Mouse (Mus musculus) kidney, postnatal 36 days (tissue): ENCODE results near the gene Necap2.

Experiments
- DNase-seq, 2 experiments: peaks; one replicate each; pipeline ENCODE4 v3.0.0; 2021 to 2022; ENCODE audit warnings: mixed read lengths in 2 of 2

The Necap2 gene

DNA sequence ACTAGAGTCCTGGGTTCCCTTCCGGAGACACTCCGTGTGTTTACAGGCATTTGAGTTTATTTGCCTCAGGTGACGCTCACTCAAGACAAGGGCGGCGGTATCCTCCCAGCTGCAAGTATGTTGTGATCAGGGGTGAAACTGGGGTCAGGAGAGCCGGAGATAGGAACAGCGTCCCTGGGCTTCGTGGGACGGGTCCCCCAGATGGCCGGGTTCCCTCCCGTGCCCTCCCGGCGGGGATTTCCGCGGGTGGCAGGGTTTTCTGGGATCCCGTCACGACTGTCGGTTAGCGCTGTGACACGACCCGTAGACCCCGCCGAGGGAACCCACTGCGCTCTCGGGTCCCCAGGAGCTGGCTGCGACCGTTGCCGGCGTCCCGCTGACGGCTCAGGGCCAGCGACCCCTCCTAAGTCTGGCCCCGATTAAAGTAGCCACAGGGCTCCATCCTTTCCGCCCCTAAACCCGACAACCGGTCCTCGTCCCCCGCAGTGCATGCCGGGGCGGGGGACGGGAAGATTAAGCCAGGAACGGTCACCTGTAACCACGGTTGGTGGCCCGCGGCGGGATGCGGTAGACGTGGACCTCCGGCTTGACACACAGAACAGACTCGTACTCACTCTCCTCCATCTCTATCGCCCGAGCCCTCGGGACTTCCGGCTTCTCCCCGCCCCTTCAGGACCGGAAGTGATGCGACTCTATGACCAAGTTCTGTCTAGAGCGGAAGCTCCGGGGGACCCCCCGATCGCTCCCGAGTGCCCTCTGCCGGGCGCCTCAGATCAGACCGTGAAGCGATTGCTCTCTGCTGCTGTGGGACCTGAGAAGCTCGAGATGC, at the start of gene Necap2:
Necap2 (minus strand) TSS at position 677 of the 829 bp plus-strand sequence.
- DNase-seq = peak; percentile 96 to 98

DNA sequence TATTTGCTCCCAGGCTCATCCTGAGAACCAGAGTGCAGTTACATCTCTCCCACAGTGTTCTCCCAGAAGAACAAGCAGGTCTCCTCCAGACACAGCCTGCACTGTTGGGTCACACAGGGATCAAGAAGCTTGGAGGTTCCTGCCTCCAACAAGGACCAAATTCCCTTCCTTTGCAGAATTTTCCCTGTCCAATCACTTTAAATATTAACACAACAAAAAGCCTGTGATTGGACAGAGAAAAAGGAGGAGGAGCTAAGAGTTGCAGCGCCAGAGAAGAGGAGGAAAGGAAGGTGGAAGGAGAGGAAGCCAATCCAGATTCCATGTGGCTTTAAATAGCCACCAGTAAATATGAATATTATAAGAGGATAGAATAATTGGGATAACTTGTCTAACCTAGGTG, 44.9 kb upstream of the Necap2 start:
- DNase-seq = no peak

DNA sequence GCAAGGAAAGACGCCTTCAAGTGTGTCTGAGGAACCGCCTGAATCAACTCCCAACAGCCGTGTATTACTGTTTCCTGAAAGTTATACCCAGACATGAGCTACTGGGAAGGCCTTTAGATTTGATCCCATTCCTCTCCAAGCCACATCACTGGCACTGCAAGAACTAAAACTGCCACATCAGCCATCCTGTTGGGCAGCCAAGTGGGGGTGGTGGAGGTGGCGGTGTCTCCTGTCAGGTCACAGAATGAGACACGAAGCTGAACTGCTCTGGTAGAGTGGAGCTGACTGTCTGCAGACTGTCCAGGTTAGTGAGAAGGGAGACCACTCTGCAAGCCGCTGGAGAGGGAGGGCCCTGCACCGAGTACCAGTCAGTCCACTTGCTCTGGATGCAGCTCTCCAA, 44.5 kb upstream of the Necap2 start:
- DNase-seq = no peak

DNA sequence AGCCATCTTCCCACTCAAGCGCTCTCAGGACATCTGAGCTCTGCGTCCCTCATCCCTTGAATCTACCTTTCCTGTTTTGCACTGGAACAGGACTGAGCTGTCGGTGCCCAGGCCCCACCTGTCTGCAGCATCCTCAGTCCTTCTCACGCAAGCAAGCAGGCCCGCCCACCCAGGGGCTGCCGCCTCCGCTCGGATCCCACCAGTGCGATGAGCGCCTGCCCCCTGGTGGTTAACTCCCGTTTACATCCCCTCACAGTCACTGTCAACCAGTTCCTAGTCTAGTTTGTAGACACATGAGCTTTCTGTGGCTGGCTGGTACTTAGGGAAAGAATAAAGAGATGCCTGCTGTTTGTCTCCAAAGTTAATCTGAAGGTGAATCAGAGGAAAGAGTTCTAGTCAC, 42.5 kb upstream of the Necap2 start:
- DNase-seq = peak in 1 of 2 experiments; percentile 76

DNA sequence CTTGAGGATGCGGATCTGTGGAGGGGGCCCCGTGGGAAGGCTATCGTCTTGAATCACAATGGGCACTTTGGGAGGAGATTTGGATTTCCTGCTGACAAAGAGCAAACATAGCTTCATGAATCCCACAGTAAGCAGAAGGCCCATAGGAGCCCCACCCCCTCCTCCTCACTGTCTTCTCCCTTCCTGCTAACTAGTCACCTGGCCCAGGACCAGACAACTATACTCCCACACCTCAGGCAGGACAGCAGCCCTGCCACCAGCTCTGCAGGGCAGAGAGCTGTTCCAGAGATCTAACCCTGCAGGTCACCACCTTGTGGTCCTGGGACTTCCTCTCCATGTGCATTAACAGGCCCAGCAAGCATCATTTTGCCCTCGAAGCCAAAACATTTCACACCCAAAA, 40.5 kb upstream of the Necap2 start:
- peak in 1 of 2 experiments; percentile 46 for DNase-seq

DNA sequence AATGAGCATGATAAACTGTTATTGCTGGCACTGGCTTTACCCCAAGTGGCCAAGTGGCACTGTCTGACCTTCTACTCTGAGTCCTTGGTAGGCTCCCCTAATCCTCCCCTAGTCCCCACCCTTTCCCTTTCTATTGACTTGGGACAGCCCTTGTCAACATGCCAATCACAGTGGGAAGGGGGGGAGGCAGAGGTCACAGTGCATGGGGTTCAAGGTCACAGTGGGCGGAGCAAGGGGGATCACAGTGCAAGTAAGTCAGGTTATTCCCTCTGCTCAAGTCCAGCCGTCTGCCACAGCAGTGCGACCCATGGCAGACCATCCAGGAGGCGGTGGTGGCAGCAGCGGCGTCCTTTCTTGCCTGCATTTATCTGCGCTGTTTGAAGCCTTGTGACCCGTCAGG, 37.2 kb upstream of the Necap2 start:
- DNase-seq = no peak

DNA sequence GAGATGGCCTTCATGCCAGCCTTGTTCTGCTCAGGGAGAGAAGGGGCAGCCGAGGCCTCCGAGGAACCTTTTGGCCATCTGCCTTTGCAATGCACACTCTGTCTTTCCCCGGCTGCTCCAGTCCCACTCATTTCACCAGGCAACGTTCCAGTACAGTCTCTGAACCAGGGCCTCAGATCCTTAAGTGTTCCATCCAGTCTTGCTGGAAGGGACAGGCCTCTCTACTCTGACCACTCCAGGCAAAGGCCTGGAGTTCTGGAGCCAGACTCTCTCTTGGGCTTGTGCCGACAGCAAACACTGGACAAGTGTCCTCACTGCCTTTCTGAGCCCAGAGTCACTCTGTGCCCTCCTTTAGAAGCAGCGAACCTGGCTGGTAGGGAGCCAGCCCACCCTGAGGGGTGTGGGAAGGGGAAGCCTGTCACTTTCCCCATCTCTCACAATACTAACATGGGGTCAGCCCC, 36.4 kb upstream of the Necap2 start:
- no peak for DNase-seq

DNA sequence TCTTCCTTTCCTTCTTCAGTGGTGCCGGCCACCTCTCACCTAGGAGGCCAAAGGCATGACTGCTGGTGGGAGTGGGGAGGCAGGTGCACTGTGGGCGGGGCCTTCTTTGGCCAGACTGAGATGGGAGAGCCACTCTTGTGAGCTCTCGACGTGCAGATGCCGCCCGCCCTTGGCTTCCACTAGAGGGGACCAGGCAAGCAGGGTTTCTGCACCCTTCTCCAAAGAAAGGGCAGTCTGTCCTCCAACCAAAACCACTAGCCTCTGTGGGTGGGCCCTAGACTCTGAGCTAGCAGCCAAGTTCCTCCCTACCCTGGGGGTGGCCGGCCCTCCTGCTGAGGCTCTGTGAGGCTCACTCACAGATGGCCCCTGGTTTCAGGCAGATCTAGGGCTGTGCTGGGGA, 35.7 kb upstream of the Necap2 start:
- DNase-seq = no peak

DNA sequence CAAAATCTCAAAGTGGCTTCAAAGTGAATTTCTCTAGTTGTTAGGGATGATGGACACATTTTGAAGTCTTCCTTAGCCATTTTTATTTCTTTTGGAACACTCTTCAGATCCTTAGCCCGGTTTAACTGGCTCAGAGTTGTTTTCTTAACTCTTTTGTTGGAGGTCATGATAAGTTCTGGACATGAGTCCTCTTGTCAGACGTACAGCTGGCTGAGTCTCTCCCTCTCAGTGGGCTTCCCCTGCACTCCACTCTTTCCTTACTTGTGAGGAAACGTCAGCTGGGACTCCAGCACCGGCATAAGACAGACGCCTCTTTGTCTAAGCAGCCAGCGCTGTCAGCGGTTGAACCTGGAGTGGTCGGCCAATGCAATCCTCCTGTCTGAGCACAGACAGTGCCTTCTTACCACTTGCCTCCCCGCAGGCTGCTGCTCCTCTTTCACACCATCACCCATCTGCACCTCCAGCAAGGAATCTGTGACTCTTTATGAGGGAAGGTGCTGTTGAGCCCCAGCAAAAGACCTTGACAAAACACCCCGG, 30.1 kb upstream of the Necap2 start:
- no peak for DNase-seq

DNA sequence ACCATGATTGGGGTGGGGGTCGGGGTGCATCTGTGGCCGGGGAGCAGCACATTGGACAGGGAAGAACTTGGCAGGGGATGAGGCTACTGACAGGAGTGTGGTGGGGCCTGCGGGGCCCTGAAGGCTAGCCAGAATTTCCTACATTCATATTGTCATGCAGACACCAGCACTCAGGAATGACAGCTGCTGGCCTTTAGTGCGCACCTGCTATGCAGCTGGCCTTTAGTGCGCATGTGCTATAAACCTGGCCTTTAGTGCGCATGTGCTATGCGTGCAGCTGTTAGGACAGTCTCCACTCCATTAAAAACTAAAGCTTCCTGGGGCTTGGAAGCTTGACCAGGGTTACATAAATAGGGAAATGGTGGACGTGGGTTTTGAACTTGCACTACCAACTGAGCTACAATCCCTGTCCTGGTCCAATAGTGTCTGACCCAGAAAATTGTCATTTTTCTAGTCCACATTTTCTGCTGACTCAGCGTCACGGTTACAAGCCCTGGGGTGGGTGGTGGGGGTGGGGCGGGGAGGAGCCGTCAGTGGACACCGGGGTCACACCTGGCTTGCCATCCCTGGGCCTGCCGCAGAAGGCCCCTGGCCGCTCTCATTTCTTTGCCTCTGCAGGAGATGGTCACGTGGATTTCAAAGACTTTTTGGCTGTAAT, 28.5 kb upstream of the Necap2 start:
- no peak for DNase-seq

DNA sequence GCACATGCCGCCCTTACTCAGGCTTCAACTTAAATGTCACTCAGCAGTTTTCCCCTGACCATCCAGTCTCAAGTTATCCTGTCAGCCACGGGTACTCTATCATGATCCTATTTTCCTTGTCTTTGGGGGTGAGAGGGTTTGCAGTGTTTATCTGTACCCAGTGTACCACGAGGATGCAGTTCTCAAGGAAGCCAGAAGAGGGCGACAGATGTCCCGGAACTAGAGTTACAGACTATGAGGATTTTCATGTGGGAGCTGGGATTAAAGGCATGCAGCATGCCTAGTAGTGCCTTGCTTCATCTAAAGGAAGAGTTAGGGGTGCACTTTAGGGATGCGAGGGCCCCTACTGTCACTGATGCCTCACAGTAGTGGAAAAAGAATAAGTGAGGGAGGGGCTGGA, 23.7 kb upstream of the Necap2 start:
- DNase-seq = peak; percentile 29 to 69

DNA sequence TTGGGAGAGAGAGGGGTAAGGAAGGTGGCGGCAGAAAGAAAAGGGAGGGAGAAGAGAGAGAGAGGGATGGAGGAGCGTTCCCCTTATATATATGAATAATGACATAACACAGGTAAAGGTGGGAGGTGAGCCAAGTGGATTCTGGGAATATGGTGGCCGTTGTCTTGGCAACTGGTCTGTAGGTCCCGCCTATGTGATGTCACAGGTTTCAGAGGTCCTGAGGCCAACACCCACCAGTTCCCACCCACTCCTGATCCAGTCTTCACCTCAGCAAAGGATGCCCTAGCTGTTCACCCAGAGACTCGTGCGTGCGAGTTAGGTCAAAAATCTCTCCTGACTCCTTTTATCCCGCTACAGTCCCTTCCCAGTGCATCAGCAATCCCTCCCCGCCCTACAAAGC, 23.1 kb upstream of the Necap2 start:
- DNase-seq = no peak

DNA sequence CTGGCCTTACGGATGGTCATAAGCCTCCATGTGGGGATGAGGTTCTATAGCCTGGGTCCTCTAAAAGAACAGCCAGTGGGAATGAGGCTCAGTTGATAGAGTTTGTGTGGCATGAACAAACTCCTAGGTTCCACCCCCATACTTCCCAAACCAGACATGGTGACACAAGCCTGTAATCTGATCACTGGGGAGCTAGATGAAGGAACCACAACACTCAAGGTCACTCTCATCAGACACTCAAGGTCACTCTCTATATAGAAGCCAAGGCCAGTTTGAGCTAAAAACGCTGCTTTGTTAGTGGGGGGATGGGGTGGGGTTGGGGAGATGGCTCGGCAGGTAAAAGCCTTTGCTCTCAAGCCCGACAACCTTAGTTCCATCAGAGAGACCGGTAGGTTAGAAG, 21.8 kb upstream of the Necap2 start:
- no peak for DNase-seq

DNA sequence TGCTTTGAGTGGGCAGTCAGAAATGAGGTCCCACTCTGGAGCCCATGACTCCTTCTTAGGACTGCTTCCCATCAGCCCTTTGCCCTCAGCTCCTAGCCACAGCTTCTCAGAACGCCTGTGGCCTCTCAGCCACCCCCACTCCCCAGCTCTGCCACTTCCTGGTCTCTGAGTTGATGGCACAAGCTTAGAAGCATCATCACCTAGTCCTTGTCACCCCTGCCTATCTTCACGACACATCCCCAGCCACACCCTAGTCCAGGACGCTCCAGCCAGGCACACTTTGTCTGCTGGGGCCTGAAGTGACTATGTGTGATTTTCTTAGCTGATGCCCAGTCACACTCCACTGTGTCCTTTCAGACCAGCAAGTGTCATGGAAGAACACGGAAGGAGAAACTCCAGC, 20.8 kb upstream of the Necap2 start:
- no peak for DNase-seq

DNA sequence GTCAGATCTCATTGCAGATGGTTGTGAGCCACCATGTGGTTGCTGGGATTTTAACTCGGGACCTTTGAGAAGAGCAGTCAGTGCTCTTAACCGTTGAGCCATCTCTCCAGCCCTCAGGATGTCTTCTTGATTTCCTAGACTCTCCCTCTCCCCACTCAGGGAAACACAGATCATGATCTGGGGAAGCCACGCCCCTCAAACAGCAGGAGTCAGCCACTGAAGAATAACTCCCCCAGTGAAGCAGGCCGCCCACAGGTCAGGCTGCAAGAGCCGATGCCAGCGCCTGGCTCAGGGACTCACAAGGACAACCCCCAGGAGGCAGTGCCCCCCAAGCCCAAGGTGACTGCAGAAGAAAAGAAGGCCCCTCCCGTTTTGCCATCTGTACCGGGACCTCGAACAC, 18.6 kb upstream of the Necap2 start:
- DNase-seq = no peak

DNA sequence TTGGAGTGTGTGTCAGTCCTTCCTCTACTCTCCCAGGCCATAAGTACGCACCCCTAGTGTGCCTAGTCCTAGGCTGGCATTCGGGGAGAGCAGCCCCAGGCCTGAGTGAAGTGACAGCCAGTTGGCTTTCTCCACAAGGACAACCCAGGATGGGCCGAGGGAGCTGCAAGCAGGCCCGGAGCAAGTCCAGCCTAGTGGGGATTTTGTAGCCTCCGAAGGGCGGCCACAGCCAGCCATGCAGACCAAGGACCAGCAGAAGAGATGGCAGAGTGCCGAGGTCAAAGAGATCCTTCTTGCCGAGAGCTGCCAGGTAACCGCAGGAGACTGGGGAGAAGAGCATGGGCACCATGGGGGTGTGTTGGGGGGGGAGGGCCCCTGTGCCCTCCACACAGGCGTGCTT, 16.9 kb upstream of the Necap2 start:
- DNase-seq = peak; percentile 65 to 69

DNA sequence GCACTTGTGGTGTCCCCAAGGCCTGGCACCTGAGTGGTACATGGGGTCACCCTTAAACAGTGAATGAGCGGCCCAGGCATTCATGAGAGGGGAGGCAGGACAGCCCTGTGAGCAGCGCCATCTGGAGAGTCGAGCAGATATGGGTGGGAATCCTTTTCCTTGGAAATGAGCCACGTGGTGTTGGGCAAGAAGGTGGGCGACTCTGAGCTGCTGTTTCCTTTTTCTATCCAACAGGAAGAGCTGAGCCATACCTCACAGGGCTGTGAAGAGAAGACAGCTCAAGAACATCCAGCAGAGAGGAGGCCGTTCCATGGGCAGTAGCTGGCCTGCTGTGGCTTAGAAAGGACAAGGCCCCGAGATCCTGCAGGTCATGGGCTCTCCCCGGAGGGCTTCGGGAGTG, 10.6 kb upstream of the Necap2 start:
- no peak for DNase-seq

DNA sequence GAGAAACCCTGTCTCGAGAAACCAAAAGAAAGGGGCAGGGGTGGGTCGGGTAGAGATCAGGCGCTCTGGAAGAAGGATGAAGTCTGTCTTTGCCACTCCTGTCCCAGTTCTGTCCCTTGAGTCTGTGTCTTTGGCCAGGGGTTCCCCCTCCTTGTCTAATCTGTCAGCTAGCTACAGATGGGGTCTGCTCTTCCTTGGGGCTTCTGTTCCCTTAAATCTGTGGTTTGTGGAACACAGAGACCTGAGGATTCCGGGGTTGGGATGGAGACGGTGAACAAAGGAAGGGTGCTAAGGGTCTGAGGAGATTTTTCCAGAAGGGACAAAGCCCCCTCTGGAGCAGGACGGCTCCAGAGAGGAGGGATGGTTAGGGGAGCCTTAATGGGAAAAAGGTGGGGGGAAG, 9.9 kb upstream of the Necap2 start, which contains the start of gene Spata21:
Spata21 (plus strand) TSS at position 301 of the 400 bp plus-strand sequence.
- DNase-seq = no peak

DNA sequence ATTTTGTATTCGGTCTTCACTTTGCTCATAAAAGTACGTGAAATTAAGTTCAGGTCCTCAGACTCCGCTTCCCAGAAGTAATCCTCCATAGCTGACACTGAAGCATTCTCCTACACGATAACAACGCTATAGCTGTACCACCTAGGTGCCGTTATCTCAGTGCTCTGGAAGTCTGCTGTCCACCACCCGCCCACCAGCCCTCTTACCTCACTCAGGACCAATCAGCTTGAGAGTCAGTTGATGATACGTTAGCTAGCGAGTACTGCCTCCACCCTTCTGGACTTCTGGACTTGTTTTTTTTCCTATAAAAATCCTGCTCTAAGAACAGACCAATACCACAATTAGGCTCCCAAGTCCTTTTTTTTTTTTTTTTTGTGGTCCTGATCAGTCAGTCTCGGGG, 8.7 kb upstream of the Necap2 start:
- no peak for DNase-seq

DNA sequence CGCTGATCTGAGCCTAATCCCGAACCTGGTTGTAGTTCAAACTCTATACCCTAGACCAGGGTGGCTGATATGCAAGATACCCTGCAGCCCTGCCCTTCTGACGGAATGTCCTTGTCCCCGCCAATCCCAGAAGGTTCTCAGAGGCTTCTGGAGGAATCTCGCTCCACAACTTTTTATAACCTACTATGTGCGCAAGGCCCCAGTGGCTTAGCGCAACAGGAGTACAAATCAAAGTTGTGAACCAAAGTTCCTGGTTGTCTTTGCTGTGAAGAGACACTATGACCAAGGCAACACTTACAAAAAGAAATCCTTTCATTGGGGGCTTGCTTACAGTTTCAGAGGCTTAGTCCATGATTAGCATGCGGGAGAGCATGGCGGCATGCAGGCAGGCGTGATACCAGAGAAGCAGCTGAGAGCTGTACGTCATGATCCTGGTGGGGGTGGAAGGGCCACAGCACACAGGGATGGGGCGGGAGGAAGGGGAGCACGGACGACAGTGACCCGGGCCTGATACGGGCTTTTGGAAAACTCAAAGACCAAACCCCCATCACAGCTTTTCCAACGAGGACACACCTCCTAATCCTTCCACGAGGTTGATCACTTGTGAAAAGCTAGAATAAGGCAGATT, 467 bp upstream of the Necap2 start:
- no peak for DNase-seq

DNA sequence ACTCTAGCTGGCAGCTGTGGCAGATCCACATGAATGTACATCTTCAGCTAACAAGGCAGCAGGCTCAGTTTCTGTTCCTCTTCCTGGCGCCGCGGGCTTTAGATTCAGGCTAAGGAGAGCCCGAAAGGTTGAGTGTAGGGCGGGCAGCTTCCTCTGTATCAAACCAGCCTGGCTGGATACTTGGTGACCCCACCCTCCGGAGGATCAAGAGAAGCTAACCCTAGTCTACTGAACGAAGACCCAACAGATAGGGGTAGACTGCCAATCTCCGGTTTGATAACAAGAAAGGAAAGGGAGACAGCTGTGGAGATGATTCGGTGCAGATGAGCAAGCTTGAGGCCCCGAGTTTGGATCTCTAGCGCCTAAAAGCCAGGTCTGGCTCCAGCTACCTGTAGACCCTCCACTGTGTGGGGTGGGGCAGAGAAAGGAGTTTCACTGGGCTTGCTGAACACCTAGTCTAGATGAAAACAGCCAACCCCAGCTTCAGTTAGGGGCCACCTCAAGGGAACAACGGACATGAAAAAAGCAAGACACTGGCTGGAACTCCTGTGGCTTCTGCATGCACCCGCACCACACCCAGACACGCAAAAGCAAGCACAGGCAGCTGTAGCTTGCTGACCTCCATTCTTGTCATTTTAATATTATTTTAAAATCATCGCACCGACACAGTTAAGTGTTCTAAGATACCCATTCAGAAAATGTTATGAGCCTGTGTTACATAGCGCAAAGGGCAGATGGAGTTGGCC, 1.2 kb downstream of the Necap2 start:
- DNase-seq = no peak

DNA sequence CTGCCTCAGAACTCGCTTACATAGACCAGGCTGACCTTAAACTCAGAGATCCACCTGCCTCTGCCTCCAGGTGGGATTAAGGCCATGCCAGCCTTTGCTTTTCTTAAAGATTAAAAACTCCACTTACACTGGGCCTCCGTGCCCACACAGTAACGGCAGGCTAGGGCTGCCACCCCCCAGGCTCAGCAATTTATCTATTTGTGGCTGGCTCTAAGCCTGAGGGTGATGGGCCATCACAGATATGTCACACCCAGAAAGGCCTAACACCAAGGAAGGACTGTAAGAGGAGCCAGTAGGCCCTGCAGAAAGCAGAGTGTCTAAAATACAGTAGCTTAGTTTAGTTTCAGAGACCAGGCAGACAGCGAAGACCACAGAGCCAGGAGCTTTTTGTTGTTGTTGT, 4.0 kb downstream of the Necap2 start:
- DNase-seq = no peak

DNA sequence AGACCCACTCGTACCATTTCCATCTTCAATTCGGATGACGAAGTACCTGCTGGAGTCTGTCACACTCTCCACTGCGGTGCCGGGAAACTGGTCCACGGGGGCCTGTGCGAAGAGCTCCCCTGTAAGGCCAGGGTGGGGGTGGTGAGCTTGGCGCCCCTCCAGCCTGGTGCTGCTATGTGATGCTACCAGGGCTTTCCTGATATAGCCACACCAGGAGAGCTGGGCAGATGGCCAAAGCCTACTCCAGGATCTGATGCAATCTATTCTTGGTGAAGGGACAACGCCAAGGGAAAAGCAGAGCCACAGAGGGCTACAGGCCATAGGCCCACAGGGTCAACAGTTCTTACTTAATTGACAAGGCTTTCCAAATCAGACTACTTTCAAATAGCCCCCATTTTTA, 4.5 kb downstream of the Necap2 start:
- DNase-seq = peak in 1 of 2 experiments; percentile 58
